ENCODE assay signal across 26 mouse cellular contexts in the genomic region with DNA sequence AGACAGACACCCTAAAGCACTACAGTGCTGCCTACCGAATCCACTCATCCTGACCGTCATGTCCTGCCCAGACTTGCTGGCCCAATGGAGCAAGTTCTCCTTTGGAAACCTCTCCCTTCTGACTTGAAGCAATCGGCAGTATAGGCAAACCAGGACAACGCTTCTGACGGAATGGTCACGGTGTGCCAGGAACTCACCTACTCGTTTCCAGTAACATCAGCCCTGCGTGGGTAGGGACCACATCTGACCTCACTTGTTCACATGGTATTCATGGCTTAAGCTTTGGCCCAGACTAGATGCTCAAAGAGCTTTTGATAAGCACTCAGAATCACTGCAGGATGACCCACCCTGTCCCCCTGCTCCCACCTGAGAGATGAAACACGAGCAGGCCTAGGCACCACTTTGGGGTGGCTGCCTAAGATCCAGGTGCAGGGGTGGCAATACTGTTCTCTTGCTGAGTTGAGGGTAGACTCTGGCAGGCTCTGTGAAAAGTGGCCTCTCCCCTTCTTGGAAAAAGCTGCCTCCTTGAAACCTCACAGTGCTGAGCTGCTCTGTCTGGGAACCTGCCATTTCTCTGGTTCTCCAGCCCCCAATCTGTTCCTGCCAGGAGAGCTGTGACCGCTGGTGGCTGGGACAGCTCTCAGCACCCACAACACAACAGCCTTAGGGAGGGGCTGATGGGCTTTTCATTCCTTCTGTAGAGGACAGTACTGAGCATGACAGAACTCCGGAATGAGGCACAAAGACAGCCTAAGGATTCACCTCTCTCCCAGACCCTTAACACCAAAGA. TPM values are rescaled to one million over a fixed set of nuclear protein-coding genes. Genes with fewer than 3 reads are reported as not detected.
DNase-seq lines count a peak whose midpoint lies in the region; ATAC-seq and TF ChIP-seq lines count a peak whose summit lies in the region.
"Had no signal": no experiment of that assay in that cellular context is flagged by ENCODE, and none has a peak within 500 bp of the region (broad histone marks: within the 10 kb centered on the region; RNA-seq: fewer than 3 reads in every experiment).

No protein-coding gene starts in this region.

- no peaks in the 10 kb centered on the region for H3K36me3 ChIP-seq in midbrain, embryonic 10.5 days
- peaks cover 17% of the 10 kb centered on the region for H3K36me3 ChIP-seq in midbrain, postnatal 0 days (ENCODE audit: insufficient read depth, low read length)
- H3K36me3 ChIP-seq in forebrain, embryonic 15.5 days = no peaks in the 10 kb centered on the region
- H3K36me3 ChIP-seq: heart, embryonic 12.5 days; limb, embryonic 13.5 days; liver, embryonic 12.5 days had no signal

- H3K27ac ChIP-seq in midbrain, embryonic 10.5 days (replicated peaks) = peak overlapping the region; percentile 57; the same call in 1 of the 2 replicates
- no peak overlapping the region for H3K27ac ChIP-seq in midbrain, postnatal 0 days (ENCODE audit: low read depth, low read length)
- peak overlapping the region; percentile 28; the same call in 1 of the 2 replicates for H3K27ac ChIP-seq in forebrain, embryonic 15.5 days (replicated peaks)
- H3K27ac ChIP-seq: hindbrain, embryonic 12.5 days; limb, embryonic 13.5 days; liver, embryonic 12.5 days had no signal

- TF ChIP-seq CTCF in midbrain, postnatal 0 days (IDR thresholded peaks at IDR 0.05) = no peak

- WGBS in midbrain, embryonic 10.5 days = 87% methylated on average over 11 of the region's 11 CpGs
- 83% methylated on average over 11 of the region's 11 CpGs for WGBS in midbrain, postnatal 0 days
- WGBS in forebrain, embryonic 15.5 days = 81% methylated on average over 11 of the region's 11 CpGs

- no peak for DNase-seq in frontal cortex, postnatal 25 days (ENCODE audit: low spot score in 2 of 2)
- no peak for DNase-seq in midbrain, embryonic 10.5 days (ENCODE audit: low spot score)
- DNase-seq in midbrain, postnatal 0 days (ENCODE audit: low spot score) = no peak
- peak; percentile 88 for DNase-seq in fat pad, adult 2 months (ENCODE audit: extremely low read depth, low read depth, low spot score)
- no peak for DNase-seq in adrenal gland, postnatal 4 days (ENCODE audit: low spot score in 2 of 2)
- DNase-seq: adrenal gland, adult 2 months; cerebellum, adult 9-10 months; gastrocnemius, postnatal 10 days; heart, adult 11 months; heart, postnatal 10 days; kidney, adult 8-10 months; kidney, postnatal 10 days; layer of hippocampus, postnatal 36 days; lung, adult 2 months; lung, postnatal 14 days had no signal

- H3K4me3 ChIP-seq in midbrain, embryonic 10.5 days = no peak overlapping the region
- no peak overlapping the region for H3K4me3 ChIP-seq in midbrain, postnatal 0 days (ENCODE audit: low read depth, low read length)
- H3K4me3 ChIP-seq in forebrain, embryonic 15.5 days = no peak overlapping the region
- H3K4me3 ChIP-seq: heart, embryonic 12.5 days; hindbrain, embryonic 12.5 days; limb, embryonic 13.5 days; liver, embryonic 12.5 days had no signal

- no peak overlapping the region for H3K9ac ChIP-seq in midbrain, postnatal 0 days (replicated peaks; ENCODE audit: low read length, poor library complexity, severe bottlenecking)
- no peak overlapping the region for H3K9ac ChIP-seq in forebrain, embryonic 15.5 days (replicated peaks)
- H3K9ac ChIP-seq: heart, embryonic 12.5 days; hindbrain, embryonic 12.5 days; limb, embryonic 13.5 days; liver, embryonic 12.5 days had no signal

- no peak overlapping the region for H3K4me2 ChIP-seq in midbrain, postnatal 0 days (ENCODE audit: low read depth, low read length, poor library complexity, severe bottlenecking)
- no peak overlapping the region for H3K4me2 ChIP-seq in forebrain, embryonic 15.5 days (replicated peaks)
- H3K4me2 ChIP-seq: heart, embryonic 12.5 days; hindbrain, embryonic 12.5 days; limb, embryonic 13.5 days; liver, embryonic 12.5 days had no signal

- peaks cover 40% of the 10 kb centered on the region for H3K4me1 ChIP-seq in midbrain, embryonic 10.5 days
- H3K4me1 ChIP-seq in midbrain, postnatal 0 days (ENCODE audit: insufficient read depth, low read length) = no peaks in the 10 kb centered on the region; the same call in 1 of the 2 replicates
- H3K4me1 ChIP-seq in forebrain, embryonic 15.5 days = peaks cover 48% of the 10 kb centered on the region
- H3K4me1 ChIP-seq: limb, embryonic 13.5 days; liver, embryonic 12.5 days had no signal

- peak; percentile 42 for ATAC-seq in frontal cortex, adult (ENCODE audit: low TSS enrichment)
- no peak for ATAC-seq in midbrain, postnatal 0 days (ENCODE audit: low FRiP score)
- ATAC-seq in forebrain, embryonic 15.5 days (replicated peaks) = no peak
- ATAC-seq: liver, embryonic 12.5 days had no signal

- no peaks in the 10 kb centered on the region for H3K9me3 ChIP-seq in midbrain, embryonic 10.5 days (replicated peaks)
- no peaks in the 10 kb centered on the region for H3K9me3 ChIP-seq in midbrain, postnatal 0 days (ENCODE audit: low read length)
- no peaks in the 10 kb centered on the region for H3K9me3 ChIP-seq in forebrain, embryonic 15.5 days
- H3K9me3 ChIP-seq: heart, embryonic 12.5 days; hindbrain, embryonic 12.5 days; limb, embryonic 13.5 days; liver, embryonic 12.5 days had no signal

- no peaks in the 10 kb centered on the region; the same call in 1 of the 2 replicates for H3K27me3 ChIP-seq in midbrain, embryonic 10.5 days (ENCODE audit: low read depth, poor library complexity, severe bottlenecking)
- H3K27me3 ChIP-seq in midbrain, postnatal 0 days (ENCODE audit: insufficient read depth, low read length) = no peaks in the 10 kb centered on the region
- H3K27me3 ChIP-seq in forebrain, embryonic 15.5 days = no peaks in the 10 kb centered on the region
- H3K27me3 ChIP-seq: hindbrain, embryonic 12.5 days; limb, embryonic 13.5 days had no signal

RNA-seq across cellular contexts. Expression of a gene that starts 24.5 kb away (rescaled TPM):
- polyA plus RNA-seq in midbrain, embryonic 10.5 days (2016; fragmentation: Nextera tagmentation; extraction: Ambion mirVana) = 14.2 and 34.9 TPM in 2 replicates
- 55.4 and 69.2 TPM in 2 replicates for total RNA-seq in midbrain, postnatal 0 days (2014; rRNA removed)
- 14.7 and 15.6 TPM in 2 replicates for polyA plus RNA-seq in midbrain, postnatal 0 days (2015; fragmentation: Nextera tagmentation; extraction: Ambion mirVana)
- polyA plus RNA-seq in forebrain, embryonic 15.5 days (2015; fragmentation: Nextera tagmentation; extraction: Ambion mirVana) = 117 and 137 TPM in 2 replicates
- 1 to 10 TPM; 1.2 to 2.0 TPM for total RNA-seq in adrenal gland, postnatal 4 days (2021)
- total RNA-seq: adrenal gland, adult 2 months; megakaryocyte, adult 5-6 weeks; MEL had no signal
- polyA plus RNA-seq: C2C12; spleen, adult 2 months; testis, adult 2 months had no signal
